Mouse (Mus musculus): ENCODE results near the gene Dbr1. TPM values are rescaled to one million over a fixed set of nuclear protein-coding genes. Genes with fewer than 3 reads are reported as not detected.
"Not testable (repeated sequence)": the region's sequence is repeated elsewhere in the genome, so short reads cannot be mapped to it uniquely, and the experiment has no call there.

Dbr1 gene
- total RNA-seq (2014; fragmentation: Nextera tagmentation) (21.9 and 34.7 TPM in 2 replicates), total RNA-seq (2017) (53.6 and 67.5 TPM in 2 replicates)

DNA sequence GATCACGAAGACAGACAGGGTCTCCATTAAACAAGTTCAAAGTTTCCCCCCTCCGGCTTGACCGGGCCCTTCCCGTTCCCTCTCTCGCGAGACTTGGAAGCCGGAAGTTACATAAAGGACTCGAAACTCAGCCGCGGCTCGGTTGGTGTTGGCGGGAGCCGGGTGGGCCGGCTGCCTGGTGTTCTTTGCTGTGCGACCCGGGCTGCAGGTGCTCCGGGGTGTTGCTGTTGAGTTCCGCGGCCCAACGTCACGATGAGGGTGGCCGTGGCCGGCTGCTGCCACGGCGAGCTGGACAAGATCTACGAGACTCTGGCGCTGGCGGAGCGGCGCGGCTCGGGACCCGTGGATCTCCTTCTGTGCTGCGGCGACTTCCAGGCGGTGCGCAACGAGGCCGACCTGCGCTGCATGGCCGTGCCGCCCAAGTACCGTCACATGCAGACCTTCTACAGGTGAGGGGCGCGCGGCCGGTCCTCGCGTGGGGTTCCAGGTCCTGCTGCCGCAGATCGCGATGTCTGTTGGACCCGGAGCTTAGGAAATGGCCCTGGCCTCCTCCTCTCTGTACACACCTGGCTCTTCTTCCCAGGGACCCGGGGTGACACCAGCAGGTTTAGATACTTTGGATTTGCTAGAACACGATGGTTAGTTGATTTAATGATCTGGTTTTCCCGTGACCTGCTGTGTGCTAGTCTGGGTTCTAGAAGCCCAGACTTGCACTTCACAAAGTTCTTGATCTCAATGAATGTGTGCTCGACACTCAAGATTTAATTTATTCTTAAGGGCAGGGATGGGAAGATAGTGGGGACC, at the start of gene Dbr1:
Gene Dbr1 (plus strand): TSS at position 123 of the 804 bp plus-strand sequence.
- peak; percentile 94 for ATAC-seq (replicated peaks; ENCODE audit: low FRiP score, low TSS enrichment, poor library complexity, severe bottlenecking)

DNA sequence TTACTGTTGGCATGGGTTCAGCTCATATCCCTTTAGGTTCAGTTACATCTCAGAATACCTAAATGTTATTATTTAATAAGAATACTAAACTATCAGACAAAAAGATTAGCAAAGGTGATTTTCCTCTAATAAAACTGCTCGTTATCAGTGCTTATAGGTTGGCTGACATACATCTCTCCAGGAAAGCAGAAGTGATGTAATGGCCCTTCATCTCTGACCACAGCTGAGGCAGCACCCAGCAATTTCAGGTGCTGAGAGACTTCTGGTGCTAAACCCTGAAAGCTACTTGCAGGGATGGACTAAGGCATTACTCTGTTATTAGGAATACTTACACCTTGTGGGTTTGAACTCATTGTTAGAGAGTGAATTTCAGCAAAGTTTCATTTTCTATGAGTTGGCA, 43.7 kb upstream of the Dbr1 start:
- ATAC-seq (replicated peaks; ENCODE audit: low FRiP score, low TSS enrichment, poor library complexity, severe bottlenecking): no peak

DNA sequence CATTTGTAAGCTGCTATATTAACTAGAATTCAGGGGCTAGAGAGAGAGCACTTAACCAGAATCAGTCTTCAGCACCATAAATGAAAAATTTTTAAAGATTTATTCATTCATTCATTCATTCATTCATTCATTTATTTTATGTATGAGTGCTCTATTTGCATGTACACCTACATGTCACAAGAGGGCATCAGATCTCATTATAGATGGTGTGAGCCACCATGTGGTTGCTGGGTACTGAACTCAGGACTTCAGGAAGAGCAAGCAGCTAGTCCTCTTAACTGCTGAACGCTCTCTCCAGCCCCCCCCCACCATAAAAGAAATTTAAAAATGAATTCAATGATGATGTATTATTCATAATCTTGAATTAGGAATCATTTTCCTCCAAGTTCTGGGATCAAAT, 29.3 kb upstream of the Dbr1 start:
- 0 out of 2 replicates have a peak, but pooled peaks have one; percentile 30 for ATAC-seq (replicated peaks; ENCODE audit: low FRiP score, low TSS enrichment, poor library complexity, severe bottlenecking)

DNA sequence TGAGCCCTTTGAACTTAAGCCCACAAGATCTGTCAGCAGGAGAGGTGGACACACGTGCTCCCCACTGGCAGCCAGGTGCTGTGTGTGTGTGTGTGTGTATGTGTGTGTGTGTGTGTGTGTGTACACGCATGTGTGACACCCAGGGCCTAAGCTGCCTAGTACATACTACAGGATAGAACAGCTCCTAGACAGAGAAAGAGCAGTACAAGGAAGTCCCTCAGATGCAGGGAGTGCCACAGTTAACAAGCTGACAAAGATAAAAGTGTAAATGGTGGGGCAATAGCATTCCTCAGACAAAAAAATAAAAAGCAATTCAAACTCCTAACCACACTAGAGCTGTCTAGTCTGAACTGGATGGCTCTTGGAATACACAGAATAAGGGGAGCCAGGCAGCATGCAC, 23.5 kb upstream of the Dbr1 start:
- ATAC-seq (replicated peaks; ENCODE audit: low FRiP score, low TSS enrichment, poor library complexity, severe bottlenecking): no peak

DNA sequence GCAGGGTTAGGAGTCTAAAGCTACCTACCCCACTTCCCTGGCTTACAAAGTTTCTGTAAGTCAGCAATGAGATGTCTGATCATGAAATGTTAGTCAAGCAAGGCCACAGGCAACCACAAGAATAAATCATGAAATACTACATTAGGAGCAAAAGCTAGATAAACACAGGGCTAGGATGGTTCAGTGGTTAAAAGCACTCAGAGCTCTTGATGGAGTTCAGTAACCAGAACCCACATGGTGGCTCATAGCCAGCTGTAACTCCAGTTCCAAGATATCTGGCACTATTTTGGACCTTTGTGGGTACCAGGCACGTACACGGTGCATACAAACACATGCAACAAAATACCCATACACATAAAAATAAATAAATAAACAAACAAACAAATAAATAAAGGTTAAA, 22.6 kb upstream of the Dbr1 start:
- 0 out of 2 replicates have a peak, but pooled peaks have one; percentile 20 for ATAC-seq (replicated peaks; ENCODE audit: low FRiP score, low TSS enrichment, poor library complexity, severe bottlenecking)

DNA sequence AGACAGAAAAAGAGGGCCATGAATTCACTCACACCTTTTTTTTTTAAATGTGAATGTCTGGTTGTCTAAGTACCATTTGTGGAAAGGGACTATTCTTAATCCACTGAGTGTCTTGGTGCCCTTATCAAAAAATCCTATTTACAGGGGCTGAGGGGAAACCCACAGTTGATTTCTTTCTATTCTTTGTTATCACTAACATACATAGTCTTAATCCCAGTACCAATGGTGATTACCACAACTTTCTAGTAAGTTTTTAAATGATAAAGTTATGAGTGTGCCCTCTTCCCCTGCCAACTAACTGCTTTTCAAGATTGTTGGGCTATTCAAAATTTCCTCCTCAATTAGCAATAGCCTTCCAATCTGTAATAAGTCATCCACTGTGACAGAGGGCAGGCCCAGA, 21.5 kb upstream of the Dbr1 start:
- ATAC-seq (replicated peaks; ENCODE audit: low FRiP score, low TSS enrichment, poor library complexity, severe bottlenecking): peak; percentile 67

DNA sequence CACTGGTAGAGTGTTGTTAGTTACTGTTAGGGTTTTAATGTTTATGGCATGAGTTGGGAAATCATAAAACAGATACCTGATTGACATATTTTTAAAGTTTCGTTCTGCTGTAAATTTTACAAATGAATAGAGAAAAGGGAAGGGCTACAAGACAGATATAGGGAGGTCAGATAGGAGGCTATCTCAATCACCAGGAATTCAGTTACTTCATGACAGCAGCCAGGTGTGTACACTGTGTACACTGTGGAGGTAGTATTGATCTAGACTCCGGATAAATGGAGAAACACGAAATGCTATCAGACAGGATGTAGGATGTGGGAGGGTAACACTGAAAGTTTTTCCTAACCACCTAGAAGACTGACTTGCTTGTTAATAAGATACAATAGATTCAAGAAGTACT, 20.3 kb upstream of the Dbr1 start:
- no peak for ATAC-seq (replicated peaks; ENCODE audit: low FRiP score, low TSS enrichment, poor library complexity, severe bottlenecking)

DNA sequence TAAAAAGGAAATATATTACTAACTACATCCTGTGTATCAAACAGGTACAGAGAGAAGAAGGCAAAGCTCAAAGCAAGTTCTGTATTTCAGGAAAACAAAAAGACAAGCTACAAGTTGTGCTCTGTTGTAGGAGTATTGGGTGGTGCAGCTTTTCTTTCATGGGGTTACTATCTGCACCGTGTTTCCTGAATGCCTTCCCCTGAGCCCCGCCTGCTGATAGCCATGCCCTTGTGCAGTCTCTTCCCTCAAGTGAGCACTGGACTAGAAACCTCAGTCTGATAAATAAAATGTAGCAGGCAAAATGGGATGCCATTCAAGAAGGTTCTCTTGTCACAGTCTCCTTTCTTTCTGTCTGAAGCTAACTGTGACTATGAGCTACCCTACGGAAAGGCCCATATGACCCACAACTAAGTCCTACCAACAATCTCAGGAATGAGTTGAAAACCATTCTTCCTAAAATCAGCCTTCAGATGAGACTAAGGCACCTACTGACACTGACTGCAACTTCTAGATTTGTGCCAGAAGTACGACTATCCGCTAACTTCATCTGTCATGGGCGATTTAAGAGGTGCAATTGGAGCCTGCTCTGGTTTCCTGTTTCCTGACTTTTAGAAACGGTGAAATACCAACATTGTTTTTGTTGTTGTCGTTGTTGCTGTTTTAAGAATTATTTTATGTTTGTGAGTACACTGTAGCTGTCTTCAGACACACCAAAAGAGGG, 17.9 kb upstream of the Dbr1 start:
- peak; percentile 82 for ATAC-seq (replicated peaks; ENCODE audit: low FRiP score, low TSS enrichment, poor library complexity, severe bottlenecking)

DNA sequence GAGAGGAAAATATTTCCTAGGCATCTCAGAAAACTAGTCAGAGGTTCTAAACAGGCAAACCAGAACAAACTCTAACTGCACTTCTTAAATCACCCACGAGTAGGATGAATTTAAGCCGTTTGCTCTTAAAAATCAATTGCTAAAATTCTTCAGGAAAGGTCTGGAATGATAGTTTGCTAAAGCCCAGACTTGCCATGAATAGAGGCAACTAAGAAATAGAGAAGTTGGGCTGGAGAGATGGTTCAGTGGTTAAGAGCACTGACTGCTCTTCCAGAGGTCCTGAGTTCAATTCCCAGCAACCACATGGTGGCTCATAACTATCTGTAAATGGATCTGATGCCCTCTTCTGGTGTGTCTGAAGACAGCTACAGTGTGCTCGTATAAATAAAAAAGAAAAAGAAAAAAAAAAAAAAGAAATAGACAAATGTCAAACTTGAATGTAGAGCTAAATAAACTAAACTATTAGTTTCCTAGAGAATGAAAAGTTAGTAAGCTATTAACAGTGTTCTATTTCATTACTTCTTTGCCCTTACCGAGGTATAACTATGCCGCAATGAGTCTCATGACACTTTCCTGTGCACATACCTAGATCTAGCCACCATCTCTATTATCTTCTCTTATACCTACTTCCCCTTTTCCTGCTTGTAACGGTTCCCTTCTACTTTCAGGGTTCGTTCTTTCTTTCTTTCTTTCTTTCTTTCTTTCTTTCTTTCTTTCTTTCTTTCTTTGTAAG, 16.6 kb upstream of the Dbr1 start:
- ATAC-seq (replicated peaks; ENCODE audit: low FRiP score, low TSS enrichment, poor library complexity, severe bottlenecking): no peak

DNA sequence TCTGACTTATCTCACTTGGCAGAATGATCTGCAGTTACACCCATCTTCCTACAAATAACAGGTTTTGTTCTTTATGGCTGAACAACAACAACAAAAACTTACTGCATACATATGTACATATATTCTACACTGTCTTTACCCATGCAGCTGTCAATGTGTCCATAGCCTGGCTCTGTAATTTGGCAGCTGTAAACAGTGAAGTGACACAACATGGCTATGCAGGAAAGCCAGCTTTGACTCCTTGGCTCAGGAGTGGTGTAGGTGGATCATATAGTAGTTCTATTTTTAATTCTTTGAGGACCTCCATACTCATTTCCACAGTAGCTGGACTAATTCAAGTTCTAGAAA, 16.1 kb upstream of the Dbr1 start:
- ATAC-seq (replicated peaks; ENCODE audit: low FRiP score, low TSS enrichment, poor library complexity, severe bottlenecking): no peak

DNA sequence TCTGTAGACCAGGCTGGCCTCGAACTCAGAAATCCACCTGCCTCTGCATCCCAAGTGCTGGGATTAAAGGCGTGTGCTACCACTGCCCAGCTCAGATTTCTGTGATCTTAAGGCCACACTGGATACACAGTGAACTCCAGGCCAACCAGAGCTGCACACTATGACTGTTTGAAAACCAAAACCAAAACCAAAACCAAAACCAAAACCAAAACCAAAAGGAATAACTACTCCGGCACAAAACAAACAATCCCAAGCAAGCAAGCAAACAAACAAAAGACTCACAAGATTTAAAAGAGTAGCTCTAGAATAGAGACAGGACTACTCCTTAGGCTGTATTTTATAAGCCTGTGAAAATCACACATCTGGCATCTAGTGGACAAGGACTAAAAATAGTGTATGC, 15.2 kb upstream of the Dbr1 start:
- no peak for ATAC-seq (replicated peaks; ENCODE audit: low FRiP score, low TSS enrichment, poor library complexity, severe bottlenecking)

DNA sequence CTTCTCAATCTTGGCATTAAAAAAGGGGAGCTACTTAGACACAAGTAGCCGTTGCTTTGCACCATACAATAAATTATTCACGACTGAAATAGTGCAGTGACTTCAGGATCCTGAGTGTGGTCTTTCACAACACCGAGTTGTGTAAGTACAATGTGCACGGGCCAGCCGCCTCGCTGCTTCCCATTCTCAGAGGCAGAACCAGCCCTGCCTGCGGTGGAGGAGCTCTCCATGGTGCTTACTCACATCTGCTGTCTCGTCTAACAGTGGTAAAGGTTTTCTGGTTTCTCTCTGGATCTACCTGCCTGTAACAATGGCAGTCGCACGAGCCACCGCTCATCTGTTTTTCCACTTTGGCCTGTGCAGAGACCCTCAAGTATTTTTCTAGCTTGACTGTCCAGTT, 11.9 kb upstream of the Dbr1 start:
- peak; percentile 79 for ATAC-seq (replicated peaks; ENCODE audit: low FRiP score, low TSS enrichment, poor library complexity, severe bottlenecking)

DNA sequence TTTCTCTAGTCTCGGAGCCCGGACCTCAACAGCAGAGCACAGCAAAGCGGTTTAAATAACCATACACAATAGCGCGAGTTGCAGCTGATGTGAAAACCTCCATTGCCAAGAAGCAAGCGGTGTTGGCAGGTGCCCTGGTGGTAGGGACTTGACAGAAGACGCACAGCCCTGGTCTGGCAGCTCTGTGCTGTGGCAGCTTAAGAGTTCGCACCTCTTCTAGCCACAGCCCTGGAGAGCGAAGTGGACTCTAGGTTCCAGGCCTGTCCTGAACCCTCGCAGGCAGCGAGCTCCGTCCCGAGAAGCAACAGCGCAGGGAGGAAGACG, 7.6 kb upstream of the Dbr1 start:
- ATAC-seq (replicated peaks; ENCODE audit: low FRiP score, low TSS enrichment, poor library complexity, severe bottlenecking): peak; percentile 38

DNA sequence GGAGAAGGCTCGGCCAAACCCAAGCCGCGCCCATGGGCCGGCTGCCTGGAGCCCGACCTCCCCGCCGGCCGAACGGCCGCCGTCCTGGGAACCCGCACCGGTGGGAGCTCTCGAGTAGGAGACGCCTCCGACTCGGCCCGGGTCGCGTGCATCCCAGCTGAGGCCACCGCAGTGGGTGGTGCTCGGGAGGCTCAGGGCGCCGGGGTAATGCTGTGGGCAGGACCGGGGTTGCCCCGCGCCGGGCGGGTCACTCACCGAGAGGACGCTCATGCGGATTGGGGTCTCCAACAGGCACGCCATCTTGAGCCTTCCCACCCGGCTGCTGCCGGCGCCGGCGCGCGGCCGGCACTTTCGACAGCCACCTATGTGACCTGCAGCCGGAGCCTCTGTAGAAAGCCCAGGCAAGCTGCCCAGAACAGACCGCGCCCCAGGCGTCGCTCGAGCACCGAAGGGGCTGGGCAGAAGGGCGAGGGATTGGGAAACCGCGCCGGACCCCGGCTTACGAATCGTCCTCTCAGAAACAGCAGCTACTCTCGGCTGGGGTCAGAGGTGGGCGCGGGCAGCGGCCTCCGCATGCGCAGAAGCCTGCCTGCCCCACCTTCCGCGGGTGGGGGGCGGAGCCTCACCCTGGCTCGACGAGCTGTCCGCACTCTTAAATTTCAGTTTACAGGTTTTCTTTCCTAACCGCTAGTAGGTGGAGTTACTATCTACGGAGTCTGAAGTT, 7.1 kb upstream of the Dbr1 start, which contains the start of gene Armc8:
Gene Armc8 (minus strand): TSS at position 553 of the 724 bp plus-strand sequence.
- ATAC-seq (replicated peaks; ENCODE audit: low FRiP score, low TSS enrichment, poor library complexity, severe bottlenecking): peak; percentile 92

DNA sequence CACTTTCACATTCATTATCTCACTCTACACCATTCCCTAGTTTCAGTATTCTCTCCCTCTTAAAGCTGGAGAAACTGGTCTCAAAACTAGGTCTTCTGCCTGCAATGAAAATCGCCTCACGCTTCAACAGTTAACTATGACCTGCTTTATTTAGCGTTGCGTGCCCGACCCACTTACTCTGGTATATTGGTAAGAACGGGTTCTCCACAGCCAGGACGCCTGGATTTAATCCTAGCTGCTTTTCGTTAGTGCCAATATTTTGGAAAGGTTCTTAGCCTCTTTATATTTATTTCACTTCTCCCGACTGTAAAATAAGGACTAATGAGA, 6.6 kb upstream of the Dbr1 start:
- ATAC-seq (replicated peaks; ENCODE audit: low FRiP score, low TSS enrichment, poor library complexity, severe bottlenecking): peak; percentile 45; the same call in 1 of the 2 replicates

DNA sequence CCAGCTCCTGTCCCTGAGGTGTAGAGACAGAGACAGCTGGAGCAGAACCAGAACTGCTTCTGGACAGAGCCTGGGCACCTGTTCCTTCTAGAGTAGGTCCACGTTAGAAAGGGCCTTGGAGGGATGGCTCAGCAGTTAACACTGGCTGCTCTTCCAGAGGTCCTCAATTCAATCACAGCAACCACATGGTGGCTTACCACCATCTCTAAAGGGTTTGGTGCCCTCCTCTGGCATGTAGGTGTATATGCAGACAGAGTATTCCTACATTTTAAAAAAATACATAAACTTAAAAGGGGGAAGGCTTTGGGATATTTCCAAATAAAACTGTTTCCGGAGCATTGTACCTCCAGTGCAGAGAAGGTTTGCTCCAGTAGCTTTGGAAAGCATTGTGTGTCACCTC, 5.1 kb downstream of the Dbr1 start:
- ATAC-seq (replicated peaks; ENCODE audit: low FRiP score, low TSS enrichment, poor library complexity, severe bottlenecking): peak; percentile 72

DNA sequence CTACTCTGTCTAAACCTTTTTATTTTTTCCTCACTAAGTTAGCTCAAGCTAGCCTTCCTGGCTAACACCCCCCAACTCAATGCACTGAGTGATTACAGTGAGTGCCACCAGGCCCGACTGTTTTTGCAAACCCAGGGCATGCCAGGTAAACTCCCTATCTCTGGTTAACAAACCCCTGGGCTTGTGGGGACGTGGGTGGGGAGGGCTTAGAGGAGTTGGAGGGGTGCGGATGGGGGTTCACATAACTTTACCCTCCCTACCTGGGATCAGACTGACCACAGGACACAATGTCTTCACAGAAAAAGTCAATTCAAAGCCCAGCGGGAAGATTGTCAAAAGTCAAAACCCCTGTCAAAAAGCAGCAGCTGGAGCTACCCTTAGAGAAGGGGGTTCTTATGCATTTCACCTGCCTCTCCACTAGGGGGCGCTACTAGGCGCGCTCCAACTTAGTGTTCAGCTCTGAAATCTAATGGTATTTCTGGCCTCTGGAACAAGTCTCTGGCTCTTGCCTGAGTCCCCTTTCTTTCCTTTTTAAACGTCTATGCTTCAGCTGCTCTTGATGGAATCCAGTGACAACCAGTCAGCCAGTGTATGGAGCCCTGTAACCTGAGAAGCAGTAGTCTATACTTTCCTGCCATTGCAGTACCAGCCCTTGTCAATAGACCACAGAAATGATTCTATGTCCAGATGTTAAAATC, 12.1 kb downstream of the Dbr1 start:
- ATAC-seq (replicated peaks; ENCODE audit: low FRiP score, low TSS enrichment, poor library complexity, severe bottlenecking): peak; percentile 79

DNA sequence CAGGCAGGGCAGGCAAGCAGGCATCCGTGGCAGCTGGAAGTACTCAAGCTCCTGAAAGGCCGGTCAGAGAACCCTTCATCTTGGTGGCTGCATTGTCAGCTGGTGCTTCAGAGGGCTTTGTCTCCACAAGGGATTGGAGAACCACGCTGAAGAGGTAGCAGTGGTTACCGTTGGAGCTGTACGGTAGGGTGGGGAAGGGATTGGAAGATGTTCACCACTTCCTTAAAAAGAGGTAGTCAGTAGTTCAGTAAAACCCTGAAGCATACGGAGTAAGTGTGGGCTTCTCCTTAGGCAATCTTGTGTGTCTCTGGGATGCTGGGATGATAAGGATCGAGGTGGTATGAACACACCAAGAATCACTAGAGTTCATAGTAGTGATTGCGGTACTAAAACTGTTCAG, 15.5 kb downstream of the Dbr1 start:
- 0 out of 2 replicates have a peak, but pooled peaks have one; percentile 25 for ATAC-seq (replicated peaks; ENCODE audit: low FRiP score, low TSS enrichment, poor library complexity, severe bottlenecking)

DNA sequence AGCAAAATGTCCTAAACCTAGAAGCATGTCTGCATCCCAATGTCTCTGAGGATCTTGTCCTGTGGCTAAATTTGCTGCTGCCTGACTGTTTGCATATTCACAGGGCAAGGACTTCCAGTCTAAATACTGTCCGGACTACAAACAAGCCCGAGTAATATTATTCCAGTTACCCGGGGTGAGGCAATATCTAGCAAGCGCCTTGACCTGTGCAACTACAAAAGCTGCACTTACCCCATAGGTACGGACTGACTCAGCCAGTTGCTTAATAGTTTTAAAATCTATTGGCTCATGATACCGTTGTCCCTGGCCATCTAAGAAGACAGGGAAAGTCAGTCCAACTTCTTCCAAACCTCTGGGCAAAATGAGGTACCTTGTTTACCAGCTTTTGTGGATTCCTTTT, 23.5 kb downstream of the Dbr1 start:
- not testable (repeated sequence) for ATAC-seq (replicated peaks; ENCODE audit: low FRiP score, low TSS enrichment, poor library complexity, severe bottlenecking)

Measured in megakaryocyte-erythroid progenitor cell, adult 5-6 weeks (primary cell).